Mouse (Mus musculus) lung, postnatal 0 days (tissue): ENCODE results near the gene Spint3.

ENCODE experiments used
- CTCF ChIP-seq: IDR thresholded peaks from 2 replicates; pipeline ENCODE4 v1.5.1; 2016; ENCODE audit warnings: antibody characterized with exemption, mild to moderate bottlenecking
- EP300 ChIP-seq: IDR thresholded peaks from 2 replicates; pipeline ENCODE4 v1.6.1; 2016; ENCODE audit warnings: antibody characterized with exemption, mild to moderate bottlenecking, control low read depth

DNA sequence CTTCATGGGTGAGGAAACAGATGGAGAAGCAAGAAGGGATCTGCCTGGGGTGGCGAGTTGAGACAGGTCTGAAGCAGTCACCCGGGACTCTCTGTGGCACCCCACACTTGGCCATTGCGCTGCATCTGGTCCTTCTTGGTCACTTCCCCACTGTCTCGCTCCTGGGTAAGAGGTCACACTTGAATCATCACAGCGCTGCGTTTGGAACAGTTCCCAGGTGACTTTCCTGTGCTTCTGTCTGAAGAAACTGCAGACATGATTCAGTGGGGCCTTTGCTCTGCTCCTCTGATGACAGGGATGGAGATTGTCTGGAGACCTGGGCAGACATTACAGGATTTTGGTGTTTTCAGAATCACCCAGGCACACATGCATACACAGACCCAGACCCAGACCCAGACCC lies 35.5 kb upstream of the Spint3 start:
- no peak for TF ChIP-seq CTCF
- TF ChIP-seq EP300, result no peak
